Mouse (Mus musculus) kidney, adult 18-20 months (tissue): ENCODE measurements around the gene Hist1h2br.
A peak's percentile ranks its signal among the peaks of the same experiment; 100 is the strongest.
"Not testable (repeated sequence)": the region's sequence is repeated elsewhere in the genome, so short reads cannot be mapped to it uniquely, and the experiment has no call there.

ENCODE experiments used
- DNase-seq: peaks from one replicate; pipeline ENCODE4 v3.0.0; 2021

The Hist1h2br gene

DNA sequence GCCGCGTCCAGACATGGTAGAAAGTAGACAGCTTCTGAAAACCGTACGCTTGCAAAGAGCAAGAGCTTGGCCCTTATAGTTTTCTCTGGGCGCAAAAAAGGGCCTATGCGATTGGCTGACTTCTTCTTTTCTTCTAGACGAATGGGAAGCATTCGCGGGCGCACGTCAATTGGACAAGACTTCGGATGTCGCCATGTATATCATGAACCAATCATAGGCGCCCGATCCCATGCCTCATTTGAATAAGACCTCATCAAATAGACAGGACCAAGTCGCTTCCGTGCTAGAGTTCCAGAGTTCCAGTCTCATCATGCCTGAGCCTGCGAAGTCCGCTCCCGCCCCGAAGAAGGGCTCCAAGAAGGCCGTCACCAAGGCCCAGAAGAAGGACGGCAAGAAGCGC lies at the start of gene Hist1h2br, which contains the start of gene Hist1h2ap:
Gene Hist1h2br (plus strand): TSS at position 283 of the 400 bp plus-strand sequence.
Gene Hist1h2ap (minus strand): TSS at position 47 of the 400 bp plus-strand sequence.
- DNase-seq: not testable (repeated sequence)

DNA sequence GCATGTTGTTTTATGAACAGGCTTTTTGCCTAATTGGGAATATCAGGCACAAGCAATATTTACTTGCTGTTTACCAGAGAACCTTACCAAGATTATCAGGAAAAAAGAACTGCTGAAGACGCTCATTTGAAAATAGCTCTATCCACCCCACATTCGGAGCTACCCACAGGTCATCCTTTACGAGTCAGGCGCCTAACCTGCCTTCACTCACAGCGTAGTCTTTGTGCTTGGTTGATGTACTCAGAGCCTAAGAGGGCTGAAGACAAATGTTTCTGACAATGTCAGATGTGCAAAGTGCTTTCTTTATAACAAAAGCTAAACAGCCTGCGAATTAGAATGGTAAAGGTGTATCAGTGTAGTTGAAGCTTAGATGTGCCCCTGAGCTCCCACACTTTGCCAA lies 49.2 kb upstream of the Hist1h2br start:
- DNase-seq: no peak

DNA sequence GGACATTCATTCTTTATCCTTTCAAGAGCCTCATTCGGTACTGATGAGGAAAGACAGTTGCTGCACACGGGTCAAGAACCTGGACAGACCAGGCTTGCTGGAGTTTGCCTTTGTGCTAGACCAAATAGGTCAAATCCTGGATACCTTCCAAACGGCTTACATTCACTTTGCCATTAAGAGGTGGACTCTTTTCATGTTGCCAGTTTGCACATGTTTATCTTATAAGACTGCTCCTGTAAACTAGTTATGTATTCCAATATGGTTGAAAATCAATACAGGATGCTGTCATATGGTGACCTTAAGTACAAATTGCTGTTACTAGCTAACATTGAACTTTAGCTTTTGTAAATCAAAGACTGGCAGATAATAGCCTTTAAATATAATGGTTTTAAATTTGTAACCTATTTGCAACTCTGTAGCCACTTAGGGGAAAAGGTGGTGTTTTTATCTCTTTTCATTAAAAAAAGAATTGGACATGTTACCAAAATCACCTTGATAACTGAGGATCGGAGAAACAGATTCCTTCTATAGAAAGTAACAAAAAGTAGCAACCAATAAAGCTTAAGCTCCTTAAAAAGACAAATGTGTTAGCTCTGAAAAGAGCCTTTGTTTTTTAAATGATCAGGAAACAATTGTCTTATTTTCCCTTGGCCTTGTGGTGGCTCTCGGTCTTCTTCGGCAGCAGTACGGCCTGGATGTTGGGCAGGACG lies 47.2 kb upstream of the Hist1h2br start:
- DNase-seq: no peak

DNA sequence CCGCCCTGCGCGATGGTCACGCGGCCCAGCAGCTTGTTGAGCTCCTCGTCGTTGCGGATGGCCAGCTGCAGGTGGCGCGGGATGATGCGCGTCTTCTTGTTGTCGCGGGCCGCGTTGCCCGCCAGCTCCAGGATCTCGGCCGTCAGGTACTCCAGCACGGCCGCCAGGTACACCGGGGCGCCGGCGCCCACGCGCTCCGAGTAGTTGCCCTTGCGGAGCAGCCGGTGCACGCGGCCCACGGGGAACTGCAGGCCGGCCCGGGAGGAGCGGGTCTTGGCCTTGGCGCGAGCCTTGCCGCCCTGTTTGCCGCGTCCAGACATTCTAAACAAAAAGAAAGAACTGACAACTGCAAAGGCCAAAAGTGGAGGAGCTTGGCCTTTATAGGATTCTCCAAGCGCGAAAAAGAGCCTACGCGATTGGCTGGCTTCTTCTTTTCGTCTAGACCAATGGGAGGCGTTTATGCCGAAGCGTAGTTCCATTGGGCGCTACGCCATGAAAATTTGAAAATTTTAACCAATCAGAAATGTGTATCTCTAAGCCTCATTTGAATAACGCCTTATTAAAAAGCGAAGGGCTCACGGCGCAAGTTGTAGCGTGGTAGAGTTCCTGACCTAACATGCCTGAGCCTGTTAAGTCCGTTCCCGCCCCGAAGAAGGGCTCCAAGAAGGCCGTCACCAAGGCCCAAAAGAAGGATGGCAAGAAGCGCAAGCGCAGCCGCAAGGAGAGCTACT lies 46.5 kb upstream of the Hist1h2br start, which contains the start of the genes Hist1h2an and Hist1h2bp:
Gene Hist1h2an (minus strand): TSS at position 320 of the 731 bp plus-strand sequence.
Gene Hist1h2bp (plus strand): TSS at position 563 of the 731 bp plus-strand sequence.
- DNase-seq: peak; percentile 70

DNA sequence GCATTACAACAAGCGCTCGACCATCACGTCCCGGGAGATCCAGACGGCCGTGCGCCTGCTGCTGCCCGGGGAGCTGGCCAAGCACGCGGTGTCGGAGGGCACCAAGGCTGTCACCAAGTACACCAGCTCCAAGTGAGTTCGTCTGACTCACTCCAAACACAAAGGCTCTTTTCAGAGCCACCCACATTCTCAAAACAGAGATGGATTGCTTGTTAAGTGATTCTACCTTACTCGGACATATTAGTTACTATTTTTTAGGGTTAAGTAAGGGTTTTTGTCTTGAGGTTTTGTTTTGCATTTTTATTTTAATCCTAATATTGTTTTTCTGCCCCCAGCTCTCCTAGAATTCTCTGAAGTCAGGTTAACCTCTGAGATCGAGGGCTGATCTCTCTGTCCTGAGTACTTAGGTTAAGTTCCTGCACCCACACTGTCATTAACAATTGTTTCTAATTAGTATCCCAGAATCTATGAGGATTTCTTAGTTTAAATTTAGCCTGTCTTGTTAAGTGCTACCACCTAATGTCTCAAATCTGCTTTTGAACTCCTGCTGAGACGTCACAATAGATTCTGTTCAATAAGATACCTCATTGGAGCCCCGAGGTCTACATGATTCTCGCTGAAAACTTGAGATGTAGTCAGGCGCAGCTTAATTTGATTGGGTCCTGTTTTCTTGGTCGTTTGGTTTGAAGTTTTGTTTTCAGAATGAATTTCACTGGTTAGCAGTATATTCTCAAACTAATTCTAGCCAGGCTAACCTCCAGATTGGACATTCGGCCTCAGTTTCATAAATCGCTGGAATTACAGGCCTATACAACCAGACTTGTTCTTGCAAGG lies 45.6 kb upstream of the Hist1h2br start:
- DNase-seq: no peak

DNA sequence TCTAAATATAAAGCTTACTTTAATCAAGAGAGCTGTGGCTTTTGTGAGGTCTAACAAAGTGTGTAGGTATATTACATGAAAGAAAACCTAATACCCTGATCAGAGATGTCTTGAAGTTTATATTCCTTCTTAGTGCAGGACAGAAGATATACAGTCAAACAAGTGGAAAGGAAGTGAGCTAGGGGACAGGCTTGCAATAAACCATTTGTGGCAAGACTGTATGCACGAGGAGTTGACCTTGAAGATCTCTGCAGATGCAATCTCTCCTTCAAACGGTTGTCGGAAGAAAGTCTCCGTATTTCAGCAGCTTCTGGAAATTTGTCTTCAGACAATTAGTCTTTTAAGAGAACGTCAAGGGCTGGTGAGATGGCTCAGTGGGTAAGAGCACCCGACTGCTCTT lies 43.6 kb upstream of the Hist1h2br start:
- no peak for DNase-seq

DNA sequence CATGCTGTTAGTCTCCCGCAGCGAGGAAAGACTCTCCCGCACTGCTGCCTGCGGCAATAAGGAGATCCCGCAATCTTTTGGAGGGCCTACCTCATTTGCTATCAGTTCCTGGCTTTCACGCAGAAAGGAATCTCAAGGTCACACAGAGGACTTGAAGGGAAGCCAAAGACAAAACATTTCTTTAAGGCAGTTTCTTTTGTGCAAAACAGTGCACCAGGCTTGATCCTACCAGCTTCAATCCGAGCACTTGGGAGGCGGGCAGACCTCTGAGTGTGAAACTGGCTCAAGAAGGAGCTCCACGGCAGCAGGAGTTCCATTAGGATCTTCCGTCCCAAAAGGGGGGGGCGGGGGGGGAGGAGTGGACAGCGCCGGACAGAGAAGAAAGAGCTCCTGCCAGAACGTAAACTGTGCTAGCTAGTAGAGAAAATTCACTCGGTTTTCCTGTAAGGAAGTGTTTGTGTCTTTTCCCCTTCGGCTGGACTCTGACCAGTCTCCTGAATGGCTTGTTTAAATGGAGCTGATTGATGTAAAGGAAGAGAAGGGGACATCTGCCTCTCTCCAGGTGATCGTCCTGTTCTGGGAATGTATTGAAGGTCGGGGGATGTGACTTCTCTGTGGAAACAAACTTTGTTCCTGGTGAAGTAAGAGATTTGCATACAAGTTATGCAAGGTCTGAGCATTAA lies 42.8 kb upstream of the Hist1h2br start:
- no peak for DNase-seq

DNA sequence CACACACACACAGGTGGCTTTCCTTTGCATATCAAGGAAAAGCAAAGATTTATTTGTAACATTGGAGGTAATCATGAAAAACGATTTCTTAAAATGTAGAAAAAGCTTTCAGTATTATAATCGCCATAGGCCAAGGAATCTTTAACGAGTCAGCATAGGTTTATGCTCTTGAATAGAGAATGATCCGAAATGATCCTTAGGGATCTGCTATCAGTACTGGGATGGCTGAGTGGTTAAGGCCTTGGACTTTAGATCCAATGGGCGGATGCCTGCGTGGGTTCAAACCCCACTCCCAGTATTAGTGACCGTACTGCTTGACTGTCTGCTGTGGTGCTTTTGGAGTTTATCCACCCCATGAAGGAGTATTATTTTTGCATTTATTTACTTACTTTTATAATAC lies 38.0 kb upstream of the Hist1h2br start:
- DNase-seq: no peak

DNA sequence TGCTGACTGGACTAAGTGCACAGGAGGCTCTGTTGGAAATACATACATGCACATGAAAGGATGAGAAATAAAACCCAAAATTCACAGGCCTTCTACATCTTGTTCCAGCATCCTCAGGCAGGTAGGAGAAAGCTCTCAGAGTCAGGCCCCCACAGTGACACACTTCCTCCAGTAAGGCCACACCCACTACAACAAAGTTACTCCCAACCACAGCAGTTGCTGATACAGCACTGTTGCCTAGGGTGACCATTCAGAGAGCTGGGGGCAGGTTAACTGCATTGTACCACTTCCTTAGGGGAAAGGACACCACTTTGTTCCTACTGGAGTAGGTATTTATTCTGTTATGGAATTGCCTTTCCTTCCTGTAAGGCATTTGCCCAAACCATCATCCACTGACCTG lies 36.4 kb upstream of the Hist1h2br start:
- not testable (repeated sequence) for DNase-seq

DNA sequence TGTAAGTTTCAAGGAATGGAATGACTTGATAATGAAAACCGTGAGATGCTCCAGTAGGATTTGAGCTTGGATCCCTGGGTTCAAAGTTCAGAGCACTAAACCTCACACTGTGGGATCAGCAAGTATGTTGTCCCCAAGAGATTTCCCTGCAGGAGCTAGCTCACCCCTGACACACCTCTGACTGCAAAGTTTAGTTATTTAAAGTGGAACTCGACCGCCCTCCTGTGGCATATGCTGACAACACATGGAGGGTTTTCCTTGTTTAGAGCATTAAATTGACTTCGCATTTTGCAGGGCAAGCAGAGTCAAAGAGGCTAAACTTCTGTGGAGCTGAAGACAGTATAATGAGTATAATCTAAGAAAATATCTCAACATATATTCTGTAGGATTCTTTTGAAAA lies 30.5 kb upstream of the Hist1h2br start:
- DNase-seq: not testable (repeated sequence)

DNA sequence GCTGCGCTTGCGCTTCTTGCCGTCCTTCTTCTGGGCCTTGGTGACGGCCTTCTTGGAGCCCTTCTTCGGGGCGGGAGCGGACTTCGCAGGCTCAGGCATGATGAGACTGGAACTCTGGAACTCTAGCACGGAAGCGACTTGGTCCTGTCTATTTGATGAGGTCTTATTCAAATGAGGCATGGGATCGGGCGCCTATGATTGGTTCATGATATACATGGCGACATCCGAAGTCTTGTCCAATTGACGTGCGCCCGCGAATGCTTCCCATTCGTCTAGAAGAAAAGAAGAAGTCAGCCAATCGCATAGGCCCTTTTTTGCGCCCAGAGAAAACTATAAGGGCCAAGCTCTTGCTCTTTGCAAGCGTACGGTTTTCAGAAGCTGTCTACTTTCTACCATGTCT lies 23.5 kb upstream of the Hist1h2br start, which contains the start of the genes Hist1h2bq and Hist1h2ao:
Gene Hist1h2bq (minus strand): TSS at position 125 of the 400 bp plus-strand sequence.
Gene Hist1h2ao (plus strand): TSS at position 393 of the 400 bp plus-strand sequence.
- not testable (repeated sequence) for DNase-seq

DNA sequence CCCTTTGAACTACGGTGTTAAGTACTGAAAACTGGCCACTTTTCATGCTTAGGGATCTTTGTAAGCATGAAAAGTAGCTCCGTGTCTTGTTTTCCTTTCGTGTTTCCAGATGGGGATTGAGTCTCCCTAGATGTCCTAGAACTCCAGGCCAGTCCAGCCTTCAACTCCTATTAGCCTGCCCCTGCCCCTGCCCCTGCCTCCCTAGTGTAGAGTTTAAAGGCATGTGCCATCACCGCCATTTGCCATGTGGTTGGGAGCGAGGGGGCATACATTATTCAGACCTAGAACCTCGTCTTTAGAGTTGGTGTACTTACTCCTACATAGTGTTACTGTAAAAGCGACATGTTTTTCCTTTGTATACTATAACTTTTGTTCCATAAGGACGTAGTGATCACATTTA lies 22.5 kb upstream of the Hist1h2br start:
- not testable (repeated sequence) for DNase-seq

DNA sequence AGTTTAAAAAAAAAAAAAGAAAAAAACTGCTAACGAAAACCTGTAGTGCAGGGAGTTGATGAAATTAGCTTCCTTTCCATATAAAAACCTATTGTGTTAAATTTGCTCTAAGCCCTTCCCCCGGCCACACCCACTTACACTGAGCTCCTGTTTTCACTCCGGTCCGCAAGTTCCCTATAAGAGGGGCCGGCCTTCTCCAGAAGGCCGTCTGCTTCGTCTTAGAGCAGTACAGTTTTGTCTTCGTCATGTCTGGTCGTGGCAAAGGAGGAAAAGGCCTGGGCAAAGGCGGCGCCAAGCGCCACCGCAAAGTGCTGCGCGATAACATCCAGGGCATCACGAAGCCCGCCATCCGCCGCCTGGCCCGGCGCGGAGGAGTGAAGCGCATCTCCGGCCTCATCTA lies 22.0 kb upstream of the Hist1h2br start, which contains the start of gene Hist1h4m:
Gene Hist1h4m (plus strand): TSS at position 208 of the 400 bp plus-strand sequence.
- peak; percentile 18 for DNase-seq

DNA sequence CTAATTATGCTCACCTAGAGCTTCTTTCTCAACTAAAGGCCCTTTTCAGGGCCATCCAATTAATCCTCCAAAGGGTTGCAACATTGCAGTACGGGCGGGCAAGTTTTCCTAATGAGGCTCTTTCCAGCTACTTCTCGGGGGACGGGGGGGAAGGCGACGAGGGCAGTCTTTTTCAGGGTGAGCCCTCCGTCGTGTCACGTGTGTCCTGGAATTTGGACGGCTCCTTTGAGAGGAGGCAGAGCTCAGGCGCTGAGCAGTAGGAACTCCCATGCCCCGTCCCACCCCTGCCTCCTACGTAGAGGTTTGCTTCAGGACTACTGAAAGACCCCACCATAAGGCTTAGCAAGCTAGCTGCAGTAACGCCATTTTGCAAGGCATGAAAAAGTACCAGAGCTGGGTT lies 21.5 kb upstream of the Hist1h2br start:
- not testable (repeated sequence) for DNase-seq

DNA sequence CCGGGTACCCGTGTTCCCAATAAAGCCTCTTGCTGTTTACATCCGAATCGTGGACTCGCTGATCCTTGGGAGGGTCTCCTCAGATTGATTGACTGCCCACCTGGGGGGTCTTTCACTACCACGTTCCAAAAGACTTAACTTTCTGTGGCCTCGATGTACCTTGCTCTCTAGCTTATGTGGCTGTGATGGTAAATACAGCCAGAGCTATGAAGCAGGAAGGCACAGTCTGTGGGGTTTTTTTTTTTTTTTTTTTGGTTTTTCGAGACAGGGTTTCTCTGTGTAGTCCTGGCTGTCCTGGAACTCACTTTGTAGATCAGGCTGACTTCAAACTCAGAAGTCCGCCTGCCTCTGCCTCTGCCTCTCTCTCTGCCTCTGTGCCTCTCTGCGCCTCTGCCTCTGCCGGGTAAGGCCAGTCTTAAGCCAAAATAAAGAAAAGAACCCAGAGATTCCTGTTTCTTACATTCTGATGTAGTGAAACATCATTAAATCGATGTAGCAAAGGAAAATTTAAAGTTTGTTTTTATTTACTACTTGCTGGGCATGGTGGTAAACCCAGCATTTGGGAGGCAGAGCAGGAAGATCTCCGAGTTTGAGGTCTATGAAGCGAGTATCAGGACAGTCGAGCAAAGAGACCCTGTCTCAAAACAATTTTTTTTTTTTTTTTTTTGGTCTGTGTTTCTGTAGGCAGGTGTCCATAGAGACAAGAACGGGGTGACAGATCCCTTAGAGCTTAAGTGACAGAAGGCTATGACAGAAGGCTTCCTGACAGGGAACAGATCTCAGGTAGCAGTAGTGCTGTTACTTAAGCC lies 13.3 kb upstream of the Hist1h2br start:
- not testable (repeated sequence) for DNase-seq

DNA sequence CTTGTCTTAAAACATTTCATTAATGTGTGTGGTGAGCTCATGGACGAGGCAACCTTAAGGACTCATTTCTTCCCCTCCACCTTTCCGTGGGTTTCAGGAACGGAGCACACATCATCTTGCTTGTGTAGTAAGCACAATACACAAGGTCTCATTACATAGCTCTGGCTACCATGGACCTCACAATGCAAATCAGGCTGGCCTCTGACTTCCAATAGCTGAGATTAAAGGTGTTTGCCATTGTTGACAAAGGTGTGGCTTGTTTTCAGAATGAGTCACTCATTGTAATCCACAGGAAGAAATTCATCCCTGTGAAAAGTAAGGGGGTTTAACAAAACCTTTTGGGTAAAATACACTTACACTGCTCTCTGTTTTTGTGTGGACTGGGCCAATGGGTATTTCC lies 5.0 kb upstream of the Hist1h2br start:
- no peak for DNase-seq

DNA sequence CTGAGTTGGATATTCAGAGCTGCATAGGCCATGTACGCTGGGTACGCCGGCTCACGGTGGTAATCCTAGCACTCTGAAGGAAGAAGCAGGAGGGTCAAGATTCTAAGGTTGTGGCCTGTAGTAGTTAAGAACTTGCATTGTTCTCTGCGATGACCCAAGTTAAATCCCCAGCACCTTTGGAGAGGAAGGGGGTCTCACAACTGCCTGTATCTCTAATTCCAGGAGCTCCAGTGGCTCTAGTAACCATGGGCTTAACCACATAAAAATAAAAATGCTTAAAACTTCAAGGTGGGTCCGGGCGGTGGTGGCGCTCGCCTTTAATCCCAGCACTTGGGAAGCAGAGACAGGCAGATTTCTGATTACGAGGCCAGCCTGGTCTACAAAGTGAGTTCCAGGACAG lies 3.2 kb upstream of the Hist1h2br start:
- no peak for DNase-seq

DNA sequence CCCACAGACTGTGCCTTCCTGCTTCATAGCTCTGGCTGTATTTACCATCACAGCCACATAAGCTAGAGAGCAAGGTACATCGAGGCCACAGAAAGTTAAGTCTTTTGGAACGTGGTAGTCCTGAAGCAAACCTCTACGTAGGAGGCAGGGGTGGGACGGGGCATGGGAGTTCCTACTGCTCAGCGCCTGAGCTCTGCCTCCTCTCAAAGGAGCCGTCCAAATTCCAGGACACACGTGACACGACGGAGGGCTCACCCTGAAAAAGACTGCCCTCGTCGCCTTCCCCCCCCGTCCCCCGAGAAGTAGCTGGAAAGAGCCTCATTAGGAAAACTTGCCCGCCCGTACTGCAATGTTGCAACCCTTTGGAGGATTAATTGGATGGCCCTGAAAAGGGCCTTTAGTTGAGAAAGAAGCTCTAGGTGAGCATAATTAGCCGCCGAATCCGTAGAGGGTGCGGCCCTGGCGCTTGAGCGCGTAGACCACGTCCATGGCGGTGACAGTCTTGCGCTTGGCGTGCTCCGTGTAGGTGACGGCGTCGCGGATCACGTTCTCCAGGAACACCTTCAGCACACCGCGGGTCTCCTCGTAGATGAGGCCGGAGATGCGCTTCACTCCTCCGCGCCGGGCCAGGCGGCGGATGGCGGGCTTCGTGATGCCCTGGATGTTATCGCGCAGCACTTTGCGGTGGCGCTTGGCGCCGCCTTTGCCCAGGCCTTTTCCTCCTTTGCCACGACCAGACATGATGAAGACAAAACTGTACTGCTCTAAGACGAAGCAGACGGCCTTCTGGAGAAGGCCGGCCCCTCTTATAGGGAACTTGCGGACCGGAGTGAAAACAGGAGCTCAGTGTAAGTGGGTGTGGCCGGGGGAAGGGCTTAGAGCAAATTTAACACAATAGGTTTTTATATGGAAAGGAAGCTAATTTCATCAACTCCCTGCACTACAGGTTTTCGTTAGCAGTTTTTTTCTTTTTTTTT lies 1.8 kb upstream of the Hist1h2br start, which contains the start of gene Hist1h4n:
Gene Hist1h4n (minus strand): TSS at position 779 of the 977 bp plus-strand sequence.
- DNase-seq: peak; percentile 13

DNA sequence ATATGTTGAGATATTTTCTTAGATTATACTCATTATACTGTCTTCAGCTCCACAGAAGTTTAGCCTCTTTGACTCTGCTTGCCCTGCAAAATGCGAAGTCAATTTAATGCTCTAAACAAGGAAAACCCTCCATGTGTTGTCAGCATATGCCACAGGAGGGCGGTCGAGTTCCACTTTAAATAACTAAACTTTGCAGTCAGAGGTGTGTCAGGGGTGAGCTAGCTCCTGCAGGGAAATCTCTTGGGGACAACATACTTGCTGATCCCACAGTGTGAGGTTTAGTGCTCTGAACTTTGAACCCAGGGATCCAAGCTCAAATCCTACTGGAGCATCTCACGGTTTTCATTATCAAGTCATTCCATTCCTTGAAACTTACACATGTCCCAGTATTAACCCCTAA lies 7.0 kb downstream of the Hist1h2br start:
- DNase-seq: not testable (repeated sequence)

DNA sequence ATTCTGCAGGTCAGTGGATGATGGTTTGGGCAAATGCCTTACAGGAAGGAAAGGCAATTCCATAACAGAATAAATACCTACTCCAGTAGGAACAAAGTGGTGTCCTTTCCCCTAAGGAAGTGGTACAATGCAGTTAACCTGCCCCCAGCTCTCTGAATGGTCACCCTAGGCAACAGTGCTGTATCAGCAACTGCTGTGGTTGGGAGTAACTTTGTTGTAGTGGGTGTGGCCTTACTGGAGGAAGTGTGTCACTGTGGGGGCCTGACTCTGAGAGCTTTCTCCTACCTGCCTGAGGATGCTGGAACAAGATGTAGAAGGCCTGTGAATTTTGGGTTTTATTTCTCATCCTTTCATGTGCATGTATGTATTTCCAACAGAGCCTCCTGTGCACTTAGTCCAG lies 12.8 kb downstream of the Hist1h2br start:
- not testable (repeated sequence) for DNase-seq
